Mouse (Mus musculus): ENCODE data around the gene Cstad.

Cstad gene

GRCm38 (mm10) chr2:30628374-30628773 is 33.5 kb downstream of the Cstad start:
- in situ Hi-C loops (cut with MboI, MseI) = no loop called here

- in situ Hi-C loops (cut with MboI, MseI) = no loop called here
Measured at GRCm38 (mm10) chr2:30629038-30629761, 34.4 kb downstream of the Cstad start.

GRCm38 (mm10) chr2:30629860-30630259 is 35.0 kb downstream of the Cstad start:
- in situ Hi-C loops (cut with MboI, MseI) = no loop called here

- in situ Hi-C loops (cut with MboI, MseI) = no loop called here
Measured at GRCm38 (mm10) chr2:30636266-30636671, 41.4 kb downstream of the Cstad start.

- in situ Hi-C loops (cut with MboI, MseI) = no loop called here
Measured at GRCm38 (mm10) chr2:30637991-30638390, 43.2 kb downstream of the Cstad start.

GRCm38 (mm10) chr2:30640021-30640481 is 45.2 kb downstream of the Cstad start:
- in situ Hi-C loops (cut with MboI, MseI) = no loop called here

GRCm38 (mm10) chr2:30642810-30643209 is 48.0 kb downstream of the Cstad start:
- in situ Hi-C loops (cut with MboI, MseI) = no loop called here

GRCm38 (mm10) chr2:30643422-30643821 is 48.6 kb downstream of the Cstad start:
- in situ Hi-C loops (cut with MboI, MseI) = no loop called here

- in situ Hi-C loops (cut with MboI, MseI) = no loop called here
Measured at GRCm38 (mm10) chr2:30646833-30647232, 52.0 kb downstream of the Cstad start.

- in situ Hi-C loops (cut with MboI, MseI) = no loop called here
Measured at GRCm38 (mm10) chr2:30647303-30647881, 52.6 kb downstream of the Cstad start.

GRCm38 (mm10) chr2:30647882-30648494 is 53.1 kb downstream of the Cstad start:
- in situ Hi-C loops (cut with MboI, MseI) = no loop called here

- in situ Hi-C loops (cut with MboI, MseI) = no loop called here
Measured at GRCm38 (mm10) chr2:30650249-30650648, 55.4 kb downstream of the Cstad start.

GRCm38 (mm10) chr2:30651831-30652230 is 57.0 kb downstream of the Cstad start:
- in situ Hi-C loops (cut with MboI, MseI) = no loop called here

GRCm38 (mm10) chr2:30652581-30653037 is 57.8 kb downstream of the Cstad start:
- in situ Hi-C loops (cut with MboI, MseI) = no loop called here

GRCm38 (mm10) chr2:30653046-30653445 is 58.2 kb downstream of the Cstad start:
- in situ Hi-C loops (cut with MboI, MseI) = no loop called here

GRCm38 (mm10) chr2:30654158-30654557 is 59.3 kb downstream of the Cstad start:
- in situ Hi-C loops (cut with MboI, MseI) = no loop called here

GRCm38 (mm10) chr2:30654582-30654981 is 59.7 kb downstream of the Cstad start:
- in situ Hi-C loops (cut with MboI, MseI) = no loop called here

GRCm38 (mm10) chr2:30655746-30656145 is 60.9 kb downstream of the Cstad start:
- in situ Hi-C loops (cut with MboI, MseI) = no loop called here

- in situ Hi-C loops (cut with MboI, MseI) = no loop called here
Measured at GRCm38 (mm10) chr2:30656711-30657555, 62.1 kb downstream of the Cstad start.

GRCm38 (mm10) chr2:30657674-30658479 is 63.0 kb downstream of the Cstad start:
- in situ Hi-C loops (cut with MboI, MseI) = no loop called here

GRCm38 (mm10) chr2:30658480-30658843 is 63.6 kb downstream of the Cstad start:
- in situ Hi-C loops (cut with MboI, MseI) = no loop called here
